Mouse (Mus musculus): ENCODE results near the gene Adgrg5.

Gene Adgrg5

DNA sequence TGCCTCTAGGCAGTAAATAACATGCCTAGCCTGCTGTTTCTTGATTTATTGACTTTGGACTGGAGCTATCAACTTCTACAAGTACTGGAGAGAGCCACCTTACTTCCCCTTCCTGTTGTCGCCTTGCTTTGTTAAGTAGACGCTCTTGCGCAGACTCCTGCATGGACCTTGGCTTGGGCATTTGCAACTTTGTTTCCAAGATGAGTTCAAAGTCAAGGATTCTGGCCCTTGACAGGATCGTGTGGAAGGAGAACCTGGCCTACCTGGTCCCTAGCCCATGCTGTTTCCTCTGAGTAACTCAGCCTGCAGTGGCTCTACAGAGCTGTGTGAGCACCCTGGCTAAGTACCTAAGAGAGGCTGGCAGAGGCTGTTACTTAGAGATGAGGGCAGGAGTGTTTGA, 43.6 kb downstream of the Adgrg5 start:
- DNase-seq (ENCODE audit: low read depth, low spot score): no peak

- no peak for DNase-seq (ENCODE audit: low read depth, low spot score)
These were observed 44.1 kb downstream of the Adgrg5 start for GRCm38 (mm10) chr8:94967554-94967953.

GRCm38 (mm10) chr8:94973270-94973669, 49.8 kb downstream of the Adgrg5 start:
- DNase-seq (ENCODE audit: low read depth, low spot score): no peak

- no peak for DNase-seq (ENCODE audit: low read depth, low spot score)
These were observed 50.3 kb downstream of the Adgrg5 start for GRCm38 (mm10) chr8:94973786-94974185.

DNA sequence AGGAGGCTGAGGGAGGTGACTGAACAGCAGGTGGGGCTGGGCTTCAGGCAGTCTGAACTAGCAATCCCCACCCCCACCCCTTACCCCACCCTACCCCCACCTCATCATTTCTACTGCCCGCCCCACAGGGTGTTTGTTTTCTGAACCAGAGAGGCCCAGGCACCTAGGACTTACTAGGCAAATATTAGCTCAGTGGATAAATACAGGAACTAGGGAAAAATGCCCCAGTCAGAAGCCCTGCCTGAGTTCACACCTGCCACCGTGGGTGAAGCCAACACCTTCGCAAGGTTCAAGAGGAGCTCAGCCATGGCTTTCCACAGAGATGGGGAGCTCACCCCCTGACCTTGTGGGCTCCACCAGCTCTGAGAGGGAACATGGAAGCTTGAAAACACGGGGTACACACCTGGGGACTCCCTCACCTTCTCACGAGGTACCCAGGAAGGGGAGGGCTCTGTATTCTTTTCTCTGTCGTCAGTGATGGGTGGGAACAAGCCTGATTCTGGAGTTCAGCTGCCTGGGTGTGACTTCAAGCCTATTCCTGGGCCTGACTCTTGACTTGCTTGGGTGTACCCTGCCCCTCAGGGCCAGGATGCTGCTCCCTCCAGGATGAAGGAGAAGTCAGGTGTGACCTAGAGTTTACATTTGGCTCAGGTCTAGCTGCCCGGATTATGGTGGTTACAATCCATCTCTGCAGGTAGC, 51.1 kb downstream of the Adgrg5 start, which contains the start of gene Adgrg1:
Adgrg1 (plus strand) TSS at position 285 of the 699 bp plus-strand sequence.
- DNase-seq (ENCODE audit: low read depth, low spot score): no peak

DNA sequence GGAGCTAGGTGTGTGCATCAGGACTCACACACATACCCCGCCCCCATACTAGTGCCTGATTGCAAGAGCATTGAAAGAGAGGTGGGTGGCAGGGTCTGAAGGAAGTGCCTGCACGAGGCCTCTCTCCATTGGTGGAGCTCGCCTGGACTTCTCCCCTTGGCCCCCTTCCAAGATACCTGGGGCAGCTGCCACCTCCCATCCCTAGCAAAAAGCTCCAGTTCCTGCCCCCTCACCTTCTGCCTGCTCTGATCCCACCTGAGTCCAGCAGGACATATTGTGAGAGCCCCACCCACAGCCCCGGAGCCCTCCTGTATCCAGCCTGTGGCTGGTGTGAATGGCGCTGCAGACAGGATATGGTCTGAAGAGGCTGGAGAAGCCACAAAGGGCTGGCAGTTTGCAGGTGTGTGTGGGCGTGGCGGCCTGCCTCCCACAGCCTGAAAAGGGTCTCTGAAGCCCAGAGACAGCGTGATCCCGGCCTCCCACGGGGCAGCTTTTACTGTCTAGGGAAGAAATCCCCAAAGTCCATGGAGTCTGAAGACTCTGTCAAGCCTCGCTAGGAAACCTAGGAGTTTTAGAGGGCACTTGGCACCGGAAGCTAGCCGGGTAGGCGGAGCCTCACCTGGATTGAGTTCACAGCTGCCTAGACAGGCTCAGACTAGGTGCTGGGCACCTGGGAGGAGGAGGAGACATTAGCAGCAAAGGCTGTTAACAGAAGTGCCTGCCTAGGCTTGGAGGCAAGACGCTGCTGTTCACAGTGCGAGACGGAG, 53.3 kb downstream of the Adgrg5 start:
- peak; percentile 77 for DNase-seq (ENCODE audit: low read depth, low spot score)

DNA sequence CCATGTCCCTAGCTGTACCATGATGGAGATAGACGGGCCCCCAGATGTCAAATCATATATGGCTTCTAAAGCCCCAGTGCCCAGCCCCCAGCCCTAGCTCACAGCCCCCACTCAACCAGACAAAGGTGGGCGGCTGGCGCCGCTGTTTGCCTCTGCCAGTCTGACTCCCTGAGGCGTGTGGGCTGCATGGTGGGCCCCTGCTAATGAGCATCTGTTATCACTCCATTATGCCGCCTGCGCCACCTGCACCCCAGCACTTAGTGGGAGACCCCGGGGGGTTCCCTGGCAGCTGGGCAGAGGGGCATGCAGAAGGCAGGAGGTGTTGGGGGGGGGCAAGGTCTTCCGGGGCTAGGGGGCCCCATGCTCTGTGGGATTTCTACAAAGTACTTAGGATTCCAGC, 54.6 kb downstream of the Adgrg5 start:
- DNase-seq (ENCODE audit: low read depth, low spot score): no peak

DNA sequence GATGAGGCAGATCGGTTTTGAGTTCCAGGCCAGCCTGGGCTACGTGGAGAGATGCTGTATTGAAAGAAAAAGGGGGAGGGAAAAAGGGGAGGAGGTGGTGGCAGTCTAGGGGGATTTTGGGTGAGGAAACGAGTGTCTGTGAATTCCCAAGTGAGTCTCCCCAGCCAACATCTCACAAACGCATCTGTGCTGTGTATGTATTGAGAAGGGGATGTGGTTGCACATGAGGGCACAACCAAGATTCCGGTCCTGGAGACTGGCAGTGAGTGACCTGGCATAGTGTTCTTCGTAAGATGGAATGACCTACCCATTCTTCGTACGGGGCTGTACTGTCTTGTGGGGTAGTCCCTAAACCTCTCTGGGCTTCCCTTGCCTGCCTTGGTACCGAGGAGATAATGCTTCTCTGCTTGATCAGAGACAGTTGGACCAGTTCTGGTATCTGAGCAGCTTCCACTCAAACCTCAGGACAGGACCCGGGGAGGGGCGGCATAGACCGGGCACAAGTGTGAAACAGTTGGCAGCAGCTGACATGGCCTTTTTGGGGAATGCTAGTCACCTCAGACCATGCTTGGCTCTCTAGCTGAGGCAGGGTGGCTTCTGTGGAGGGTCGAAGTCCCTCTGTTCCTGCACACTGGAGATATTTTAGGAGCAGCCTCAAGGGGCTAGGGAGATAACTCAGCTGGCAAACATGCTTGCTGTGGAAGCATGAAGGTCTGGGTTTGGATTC, 55.3 kb downstream of the Adgrg5 start:
- no peak for DNase-seq (ENCODE audit: low read depth, low spot score)

DNA sequence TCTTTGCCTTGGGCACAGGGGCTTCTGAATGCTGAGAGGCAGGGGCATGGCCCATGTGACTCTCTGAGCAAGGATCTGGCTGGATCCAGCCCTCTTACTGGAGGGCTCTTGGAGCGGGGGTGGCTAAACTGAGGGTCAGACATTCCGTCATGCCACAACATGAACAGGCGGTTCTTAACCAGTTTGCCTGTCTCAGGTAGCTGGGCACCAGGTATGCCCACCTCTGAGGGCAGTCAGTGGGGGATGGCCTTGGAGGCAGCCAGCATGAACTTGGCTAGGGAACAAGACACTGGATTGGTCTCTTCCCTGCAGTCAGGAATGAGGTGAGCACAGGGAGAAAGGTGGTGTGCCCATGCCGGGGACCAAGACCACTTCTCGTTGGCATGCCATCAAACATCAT, 56.7 kb downstream of the Adgrg5 start:
- DNase-seq (ENCODE audit: low read depth, low spot score): no peak

DNA sequence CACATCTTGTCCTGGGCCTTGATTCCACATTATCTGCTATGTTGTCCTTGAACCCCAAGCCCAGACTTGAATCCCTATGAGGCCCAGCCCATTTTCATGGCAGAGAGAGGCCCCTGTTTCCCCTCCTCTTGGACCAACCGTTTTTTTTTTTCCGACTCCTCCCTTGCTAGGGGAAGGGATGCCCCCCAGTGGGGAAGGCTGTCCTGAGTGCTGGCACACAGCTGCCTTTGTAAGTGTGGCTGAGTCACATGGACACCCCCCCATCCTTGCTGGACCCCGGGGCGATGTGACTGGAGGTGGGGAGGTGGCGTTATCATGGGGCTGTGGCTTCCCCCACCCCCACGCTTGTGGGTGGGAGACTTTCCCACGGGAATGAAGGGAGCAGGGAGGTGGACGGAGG, 57.5 kb downstream of the Adgrg5 start:
- DNase-seq (ENCODE audit: low read depth, low spot score): no peak

GRCm38 (mm10) chr8:94981848-94982247, 58.4 kb downstream of the Adgrg5 start:
- no peak for DNase-seq (ENCODE audit: low read depth, low spot score)

DNA sequence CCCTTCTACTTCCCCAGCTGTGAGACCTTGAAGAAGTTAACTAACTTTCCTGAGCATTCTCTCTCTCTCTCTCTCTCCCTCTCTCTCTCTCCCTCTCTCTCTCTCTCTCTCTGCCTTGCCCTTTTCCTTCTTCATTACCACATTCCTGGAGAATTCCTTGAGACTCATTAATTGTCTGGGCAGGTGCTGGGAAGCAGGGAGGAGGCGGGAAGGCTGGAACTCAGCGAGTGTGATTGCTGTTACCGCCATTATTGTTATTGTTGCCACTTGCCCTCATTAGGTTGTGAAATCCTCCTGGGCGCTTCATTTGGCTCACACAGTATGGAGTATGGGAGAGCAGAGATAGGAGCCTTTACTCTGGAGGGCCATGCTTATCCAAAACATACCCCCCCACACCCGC, 59.7 kb downstream of the Adgrg5 start:
- DNase-seq (ENCODE audit: low read depth, low spot score): peak; percentile 71

DNA sequence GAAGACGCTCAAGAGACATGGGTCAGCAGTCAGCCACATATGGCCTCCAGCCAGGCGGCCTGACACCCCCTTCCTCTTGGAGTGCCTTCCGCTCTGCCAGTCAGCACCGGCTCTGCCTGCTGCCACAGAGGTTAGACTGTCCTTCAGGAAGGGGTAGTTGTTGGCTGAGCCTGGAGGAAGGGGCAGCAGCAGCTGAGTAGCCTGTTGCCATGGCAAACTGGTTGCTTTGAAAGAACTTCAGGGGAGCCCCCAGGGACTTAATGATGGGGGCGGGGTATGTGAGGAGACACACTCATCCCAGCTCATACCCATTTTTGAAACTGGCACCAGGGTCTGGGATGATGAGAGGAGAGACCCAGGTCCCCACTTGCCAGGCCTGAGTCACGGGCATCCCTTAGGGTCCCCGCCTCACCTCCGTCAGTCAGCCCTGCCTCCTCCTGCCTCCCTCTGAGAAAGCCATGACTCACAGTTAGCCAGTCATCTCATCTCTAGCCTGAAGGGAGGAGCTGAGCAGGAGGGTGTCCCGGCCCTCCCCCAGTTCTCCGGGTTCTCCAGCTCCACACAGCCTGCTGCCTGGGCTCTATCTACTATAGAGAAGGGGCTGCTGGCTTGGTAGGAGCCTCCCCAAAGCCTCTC, 60.5 kb downstream of the Adgrg5 start:
- peak; percentile 59 for DNase-seq (ENCODE audit: low read depth, low spot score)

DNA sequence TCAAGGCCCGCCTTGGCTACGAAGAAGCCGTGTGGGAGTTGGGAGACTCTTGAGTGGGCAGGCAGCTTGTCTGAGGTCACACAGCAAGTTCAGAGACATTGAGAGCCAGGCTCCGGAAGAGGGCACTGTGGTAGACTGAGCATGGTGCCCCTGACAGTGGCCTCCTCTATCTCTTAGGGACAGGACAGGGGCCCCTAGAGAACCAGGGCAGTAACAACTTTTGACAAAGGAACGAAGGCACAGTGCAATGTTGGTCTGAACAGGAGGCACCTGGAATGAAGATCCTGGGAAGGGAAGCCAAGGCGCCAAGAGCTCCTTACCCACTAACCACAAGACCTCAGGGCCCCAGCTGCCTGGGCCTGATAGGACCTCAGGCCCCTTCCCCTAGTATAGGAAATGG, 61.5 kb downstream of the Adgrg5 start:
- DNase-seq (ENCODE audit: low read depth, low spot score): no peak

GRCm38 (mm10) chr8:94986676-94987075, 63.2 kb downstream of the Adgrg5 start:
- no peak for DNase-seq (ENCODE audit: low read depth, low spot score)

DNA sequence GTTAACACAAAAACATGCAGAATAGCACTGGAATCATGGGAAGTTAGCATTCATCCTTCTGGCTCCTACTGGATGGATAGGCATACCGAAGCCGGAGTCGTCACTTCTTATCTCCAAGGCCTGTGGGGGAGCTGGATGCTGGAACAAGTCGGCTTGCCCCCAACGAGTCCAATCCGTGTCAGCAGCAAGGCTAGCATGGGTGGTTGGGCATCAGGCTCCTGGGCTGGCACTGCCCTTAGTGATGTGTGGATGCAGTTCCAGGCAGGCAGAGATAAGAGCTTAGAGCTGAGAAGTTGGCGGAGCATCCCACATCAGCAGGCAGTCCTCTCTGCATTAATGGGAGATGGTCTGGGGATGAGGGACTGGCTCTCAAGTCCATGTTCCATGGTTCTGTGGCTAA, 64.1 kb downstream of the Adgrg5 start:
- DNase-seq (ENCODE audit: low read depth, low spot score): no peak

DNA sequence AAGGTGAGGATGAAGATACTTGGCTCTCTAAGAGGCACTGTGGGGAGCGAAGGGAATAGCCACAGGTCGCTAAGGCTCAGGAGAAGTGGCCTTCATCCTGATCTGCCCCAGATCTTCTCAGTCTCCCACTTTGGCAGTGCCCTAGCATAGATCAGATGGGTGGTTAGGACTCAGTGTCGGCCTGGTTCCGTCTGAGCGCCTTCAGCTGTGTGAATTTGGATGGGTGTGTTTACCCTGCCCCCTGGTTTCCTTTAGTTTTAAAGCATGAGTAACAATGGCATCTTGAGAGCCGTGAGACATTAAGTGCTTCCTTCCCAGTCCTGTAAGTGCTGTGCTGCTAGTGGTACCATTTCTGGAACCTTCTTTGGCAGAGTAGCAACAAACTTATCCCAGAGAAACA, 65.1 kb downstream of the Adgrg5 start:
- DNase-seq (ENCODE audit: low read depth, low spot score): no peak

- no peak for DNase-seq (ENCODE audit: low read depth, low spot score)
These were observed 66.2 kb downstream of the Adgrg5 start for GRCm38 (mm10) chr8:94989711-94990110.

DNA sequence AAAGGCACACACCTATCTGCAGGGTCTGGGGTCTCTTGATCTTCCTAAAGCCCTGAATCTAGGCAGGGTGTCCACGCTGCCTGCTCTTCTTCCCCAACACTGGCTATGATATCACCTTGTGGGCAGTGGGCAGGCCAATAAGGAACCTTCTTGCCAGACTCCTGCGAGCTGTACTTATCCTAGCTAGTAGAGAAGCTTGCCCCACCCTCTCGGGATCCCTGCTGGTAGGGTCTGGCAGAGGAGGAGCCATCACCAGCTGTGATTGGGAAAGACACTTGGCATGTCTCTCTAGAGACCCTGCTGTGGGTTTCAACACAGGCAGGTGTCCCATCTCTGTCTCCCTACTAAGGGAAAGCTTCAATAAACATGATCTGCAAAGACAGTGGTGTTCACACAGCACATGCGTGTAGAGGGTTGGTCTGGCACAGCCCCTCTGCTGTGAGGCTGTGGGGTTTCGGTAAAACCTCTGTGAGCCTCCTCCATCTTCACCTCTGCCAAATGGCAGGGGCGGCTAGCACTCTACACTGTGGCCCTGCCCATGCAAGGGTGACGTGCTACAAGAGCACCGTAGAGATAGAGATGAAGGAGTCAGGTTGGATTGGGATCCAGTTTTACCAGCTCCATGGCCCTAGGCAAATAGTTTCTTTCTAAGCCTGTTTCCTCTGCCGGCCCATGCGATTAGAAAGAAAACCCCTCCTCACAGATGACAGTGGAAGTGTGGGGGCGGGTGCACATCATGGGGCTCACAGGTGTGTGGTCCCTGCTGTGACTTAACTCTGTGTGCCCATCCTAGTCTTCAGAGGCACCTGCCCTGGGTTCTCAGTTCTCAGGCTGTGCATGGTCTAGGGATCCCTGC, 67.3 kb downstream of the Adgrg5 start:
- no peak for DNase-seq (ENCODE audit: low read depth, low spot score)

DNA sequence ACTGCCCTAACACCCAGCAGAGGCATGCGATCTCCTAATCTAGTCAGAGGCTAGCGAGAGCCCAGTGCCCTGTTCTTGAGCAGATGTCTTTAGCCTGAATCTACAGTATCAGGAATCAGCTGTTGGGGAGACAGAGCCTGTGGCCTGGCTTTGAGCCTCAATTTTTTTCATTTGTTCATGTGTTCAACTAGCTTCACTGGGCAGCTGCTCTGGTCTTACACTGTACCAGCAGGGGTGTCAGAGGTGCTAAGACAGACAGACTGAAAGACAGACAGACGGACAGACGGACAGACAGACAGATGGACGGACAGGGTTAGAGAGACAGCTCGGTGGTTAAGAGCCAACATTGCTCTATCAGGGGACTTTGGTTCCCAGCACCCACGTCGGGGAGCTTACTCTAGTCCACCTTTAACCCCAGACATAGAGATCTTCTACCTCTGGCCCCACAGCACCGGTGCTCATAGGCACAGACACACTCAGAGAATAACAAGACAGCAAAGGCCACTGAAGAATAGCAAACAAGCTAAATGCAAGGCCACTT, 68.0 kb downstream of the Adgrg5 start:
- no peak for DNase-seq (ENCODE audit: low read depth, low spot score)

DNA sequence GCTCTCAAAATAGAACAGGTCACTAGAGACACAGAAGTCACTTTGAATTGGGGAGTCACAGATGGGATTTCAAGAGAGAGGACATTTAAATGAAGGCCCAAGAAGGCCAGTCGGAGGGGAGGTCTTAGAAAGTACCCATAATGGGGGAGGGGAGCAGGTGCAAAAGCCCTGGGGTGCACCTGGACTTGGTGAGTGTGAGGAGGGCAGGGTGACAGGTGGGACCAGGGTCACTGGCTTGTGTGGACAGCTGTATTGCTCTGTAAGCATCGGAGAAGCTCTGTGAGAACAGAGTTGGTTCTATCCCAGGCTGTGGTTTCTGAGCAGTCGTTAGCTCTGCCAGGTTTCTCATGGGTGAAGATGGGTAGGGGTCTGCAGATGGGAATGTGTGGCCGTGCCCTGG, 68.5 kb downstream of the Adgrg5 start:
- DNase-seq (ENCODE audit: low read depth, low spot score): no peak
